Mouse (Mus musculus) embryonic facial prominence, embryonic 14.5 days (tissue): ENCODE results near the gene Itpk1. TPM values are rescaled to one million over a fixed set of nuclear protein-coding genes. Genes with fewer than 3 reads are reported as not detected.

Experiments
- ATAC-seq: fragments of 200-750 bp; cut with Nextera tagmentation; 2 replicates; pipeline ENCODE4 v1.8.0; 2017; ENCODE audit warnings: low read depth, moderate number of reproducible peaks, moderate TSS enrichment
- DNase-seq: peaks from one replicate; pipeline ENCODE4 v3.0.0-alpha.2; 2015; ENCODE audit warnings: low spot score
- H3K27ac ChIP-seq: fragments of 300-500 bp; sonication (generic); replicated peaks from 2 replicates; pipeline ENCODE4 v1.5.1; 2014; ENCODE audit warnings: low read depth, mild to moderate bottlenecking, low read length, moderate library complexity
- H3K27me3 ChIP-seq: fragments of 300-500 bp; sonication (generic); replicated peaks from 2 replicates; pipeline ENCODE4 v1.6.1; 2014; ENCODE audit warnings: low read length; ENCODE audit not compliant: control insufficient read depth, insufficient read depth
- H3K36me3 ChIP-seq: fragments of 300-500 bp; sonication (generic); 2 replicates; pipeline ENCODE4 v1.6.1; 2014; ENCODE audit warnings: low read length, mixed read lengths; ENCODE audit not compliant: control insufficient read depth, insufficient read depth
- H3K4me1 ChIP-seq: fragments of 300-500 bp; sonication (generic); 2 replicates; pipeline ENCODE4 v1.6.1; 2014; ENCODE audit warnings: antibody characterized with exemption, low read length; ENCODE audit not compliant: control insufficient read depth, insufficient read depth
- H3K4me2 ChIP-seq: fragments of 300-500 bp; sonication (generic); 2 replicates; pipeline ENCODE4 v1.6.1; 2014; ENCODE audit warnings: low read depth, mild to moderate bottlenecking, low read length, moderate library complexity, mixed read lengths
- H3K4me3 ChIP-seq: fragments of 300-500 bp; sonication (generic); 2 replicates; pipeline ENCODE4 v1.5.1; 2014; ENCODE audit warnings: low read depth, mild to moderate bottlenecking, low read length
- H3K9ac ChIP-seq: fragments of 300-500 bp; sonication (generic); 2 replicates; pipeline ENCODE4 v1.6.1; 2014; ENCODE audit warnings: low read depth, mild to moderate bottlenecking, low read length, moderate library complexity, mixed read lengths
- H3K9me3 ChIP-seq: fragments of 300-500 bp; sonication (generic); 2 replicates; pipeline ENCODE4 v1.6.1; 2016; ENCODE audit warnings: low read length; ENCODE audit not compliant: control insufficient read depth
- WGBS: fragments of 180-500 bp; shearing (Covaris S2); extraction: QIAGEN DNeasy Blood & Tissue Kit; methylation state at CpG from one replicate; pipeline ENCODE4 v1.1.7; 2014; 5-methylcytosine and 5-hydroxymethylcytosine counted together
- polyA plus RNA-seq: library from polyadenylated mRNA; unstranded; fragments of >200 nt; fragmentation: Nextera tagmentation; extraction: Ambion mirVana; gene quantifications from 2 replicates; pipeline ENCODE4 v1.2.1, GENCODE M21; 2014

Gene Itpk1
- polyA plus RNA-seq, 1 experiment from 2014 or later = 9.6 TPM

DNA sequence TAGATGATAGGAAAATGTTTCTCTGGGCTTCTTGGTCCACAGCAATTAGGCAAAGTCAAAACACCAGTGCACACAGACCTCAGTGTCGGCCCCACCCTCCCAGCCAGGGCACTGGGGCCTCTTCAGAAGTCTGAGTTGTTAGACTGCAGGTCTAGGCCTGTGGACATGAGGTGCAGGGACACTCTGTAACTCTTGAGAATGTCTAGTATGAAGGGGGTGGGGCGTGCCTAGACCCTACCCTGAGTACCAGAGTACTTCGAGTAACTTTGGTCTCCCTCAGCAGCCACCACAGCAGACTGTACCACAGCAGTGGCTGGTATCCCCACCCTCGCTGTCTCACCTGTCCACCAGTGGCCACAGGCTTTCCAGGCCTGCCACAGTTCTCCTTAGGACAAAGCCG is 18.4 kb downstream of the Itpk1 start:
- Histone ChIP-seq H3K4me2 (no peak overlapping the region), H3K9me3 (no peaks in the 10 kb centered on the region)

DNA sequence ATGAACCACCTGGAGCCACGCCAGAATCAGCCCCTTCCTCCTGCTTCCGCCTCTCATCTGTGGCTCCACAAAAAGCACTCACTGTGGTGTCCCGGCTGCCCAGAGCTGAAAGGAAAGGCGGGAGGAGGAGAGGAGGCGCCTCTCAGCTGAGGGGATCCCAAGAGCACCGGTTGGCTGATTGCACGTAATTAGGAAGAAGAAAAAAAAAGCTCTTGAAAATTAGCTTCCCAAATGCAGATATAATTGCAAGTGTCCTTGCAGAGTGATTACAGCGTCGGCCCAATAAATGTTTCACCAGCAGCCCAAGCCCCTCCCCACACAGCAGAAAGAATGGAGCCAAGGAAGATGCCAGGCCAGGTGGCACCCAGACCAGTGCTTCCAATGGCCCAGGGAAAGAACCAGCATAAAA is 19.2 kb downstream of the Itpk1 start:
- no peak overlapping the region for H3K9ac ChIP-seq
- DNase-seq (no peak), ATAC-seq (no peak)
- WGBS = 37% methylated on average over 9 of the region's 9 CpGs
- H3K36me3 ChIP-seq = no peaks in the 10 kb centered on the region
- no peak overlapping the region for H3K4me3 ChIP-seq
- H3K4me1 ChIP-seq = peaks cover 4% of the 10 kb centered on the region; the same call in 1 of the 2 replicates
- H3K27me3 ChIP-seq = no peaks in the 10 kb centered on the region
- H3K9me3 ChIP-seq = no peaks in the 10 kb centered on the region
- H3K4me2 ChIP-seq = no peak overlapping the region
- no peak overlapping the region for H3K27ac ChIP-seq

More for the DNA sequence above, 18.4 kb downstream of the Itpk1 start:
- no peak overlapping the region for H3K4me3 ChIP-seq
- ATAC-seq = no peak
- no peak overlapping the region for H3K27ac ChIP-seq
- H3K4me1 ChIP-seq = peaks cover 4% of the 10 kb centered on the region; the same call in 1 of the 2 replicates
- H3K36me3 ChIP-seq = no peaks in the 10 kb centered on the region
- no peak overlapping the region for H3K9ac ChIP-seq
- DNase-seq = no peak
- H3K27me3 ChIP-seq = no peaks in the 10 kb centered on the region
- 88% methylated on average over 5 of the region's 5 CpGs for WGBS

GRCm38 (mm10) chr12:102684720-102685386 is 19.9 kb downstream of the Itpk1 start:
- Histone ChIP-seq H3K36me3 (no peaks in the 10 kb centered on the region), H3K4me1 (peaks cover 4% of the 10 kb centered on the region; the same call in 1 of the 2 replicates), H3K27ac (no peak overlapping the region), H3K27me3 (no peaks in the 10 kb centered on the region), H3K4me3 (no peak overlapping the region), H3K4me2 (no peak overlapping the region), H3K9me3 (no peaks in the 10 kb centered on the region), H3K9ac (no peak overlapping the region)
- no peak for DNase-seq
- no peak for ATAC-seq
- WGBS = 76% methylated on average over 3 of the region's 3 CpGs

DNA sequence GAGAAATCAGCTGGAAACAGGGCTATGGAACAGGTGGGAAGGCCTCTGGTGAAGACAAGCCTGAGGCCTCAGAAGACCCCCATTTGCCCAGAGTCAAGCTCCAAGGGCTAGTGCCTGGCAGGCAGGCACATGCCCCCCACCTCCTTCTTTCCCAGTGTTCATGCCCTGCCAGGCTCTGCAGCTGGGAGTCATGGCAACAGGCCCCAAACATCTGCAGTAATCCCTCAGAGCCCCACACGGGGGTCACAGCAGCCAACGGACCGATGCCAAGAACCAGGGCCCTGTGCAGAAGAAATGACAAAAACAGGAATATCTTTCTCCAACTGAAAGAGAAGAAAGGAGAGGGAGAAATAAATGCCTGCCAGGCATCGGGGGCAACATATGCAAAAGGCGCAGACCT is 20.8 kb downstream of the Itpk1 start:
- H3K4me3 ChIP-seq = no peak overlapping the region
- H3K27ac ChIP-seq = no peak overlapping the region
- no peaks in the 10 kb centered on the region for H3K36me3 ChIP-seq
- H3K4me2 ChIP-seq = no peak overlapping the region
- DNase-seq (no peak), ATAC-seq (no peak)
- no peaks in the 10 kb centered on the region for H3K9me3 ChIP-seq
- peak overlapping the region; percentile 3; the same call in 1 of the 2 replicates for H3K9ac ChIP-seq
- H3K4me1 ChIP-seq = peaks cover 4% of the 10 kb centered on the region; the same call in 1 of the 2 replicates
- 62% methylated on average over 5 of the region's 5 CpGs for WGBS
- H3K27me3 ChIP-seq = no peaks in the 10 kb centered on the region

DNA sequence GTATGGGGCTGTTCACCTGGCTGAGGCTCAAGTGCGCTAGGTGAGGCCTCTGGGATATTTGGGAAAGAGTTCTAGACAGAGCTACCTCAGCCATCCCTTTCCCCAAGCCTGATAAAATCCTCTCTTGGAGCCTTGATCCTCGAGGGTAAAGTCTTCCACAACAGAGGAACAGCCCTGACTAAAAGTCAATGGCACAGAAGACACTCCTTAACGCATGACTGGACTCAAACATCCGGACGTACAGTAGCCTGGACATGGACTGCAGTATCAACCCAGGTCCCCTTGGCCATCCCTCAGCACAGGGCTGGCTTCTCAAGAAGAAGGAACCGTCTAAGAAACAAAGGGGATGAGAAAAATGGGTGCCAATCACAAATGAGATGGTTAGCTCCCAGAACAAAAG is 21.3 kb downstream of the Itpk1 start:
- 81% methylated on average over 6 of the region's 6 CpGs for WGBS
- Histone ChIP-seq H3K4me2 (no peak overlapping the region), H3K4me1 (peaks cover 4% of the 10 kb centered on the region; the same call in 1 of the 2 replicates), H3K27ac (no peak overlapping the region), H3K36me3 (no peaks in the 10 kb centered on the region), H3K9me3 (no peaks in the 10 kb centered on the region), H3K9ac (no peak overlapping the region), H3K4me3 (no peak overlapping the region), H3K27me3 (no peaks in the 10 kb centered on the region)
- ATAC-seq = no peak
- DNase-seq = no peak

DNA sequence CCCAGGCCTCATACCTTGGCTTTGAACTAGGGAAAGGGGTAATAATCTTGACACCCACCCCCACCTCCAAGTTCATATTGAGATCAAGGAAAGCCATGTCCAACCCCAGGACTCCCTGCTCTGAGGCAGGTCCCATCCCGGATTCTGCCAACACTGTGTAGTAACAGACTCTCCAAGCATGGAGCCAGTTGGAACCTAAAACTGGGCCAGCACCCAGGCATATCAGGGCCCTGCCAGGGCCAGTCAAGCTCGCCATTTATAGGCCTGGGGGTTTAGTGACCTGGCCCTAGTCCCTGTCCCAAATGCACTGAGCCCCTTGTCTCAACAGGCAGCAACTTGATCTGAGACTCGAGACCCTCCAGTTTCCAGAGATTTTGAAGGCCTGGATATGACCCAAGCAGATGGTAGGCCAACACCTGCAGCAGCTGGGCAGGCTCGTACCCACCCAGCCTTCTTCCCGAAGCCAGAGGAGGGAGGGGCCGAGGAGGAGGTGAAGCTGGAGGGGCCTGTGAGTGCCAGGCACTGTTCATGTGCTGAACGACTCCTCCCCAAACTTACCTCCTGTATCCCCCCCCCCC is 21.9 kb downstream of the Itpk1 start:
- ATAC-seq = no peak
- DNase-seq = no peak
- no peaks in the 10 kb centered on the region for H3K36me3 ChIP-seq
- no peaks in the 10 kb centered on the region for H3K9me3 ChIP-seq
- H3K4me3 ChIP-seq = no peak overlapping the region
- H3K27me3 ChIP-seq = no peaks in the 10 kb centered on the region
- no peak overlapping the region for H3K27ac ChIP-seq
- peaks cover 4% of the 10 kb centered on the region; the same call in 1 of the 2 replicates for H3K4me1 ChIP-seq
- no peak overlapping the region for H3K4me2 ChIP-seq
- WGBS = 75% methylated on average over 7 of the region's 7 CpGs
- H3K9ac ChIP-seq = no peak overlapping the region

DNA sequence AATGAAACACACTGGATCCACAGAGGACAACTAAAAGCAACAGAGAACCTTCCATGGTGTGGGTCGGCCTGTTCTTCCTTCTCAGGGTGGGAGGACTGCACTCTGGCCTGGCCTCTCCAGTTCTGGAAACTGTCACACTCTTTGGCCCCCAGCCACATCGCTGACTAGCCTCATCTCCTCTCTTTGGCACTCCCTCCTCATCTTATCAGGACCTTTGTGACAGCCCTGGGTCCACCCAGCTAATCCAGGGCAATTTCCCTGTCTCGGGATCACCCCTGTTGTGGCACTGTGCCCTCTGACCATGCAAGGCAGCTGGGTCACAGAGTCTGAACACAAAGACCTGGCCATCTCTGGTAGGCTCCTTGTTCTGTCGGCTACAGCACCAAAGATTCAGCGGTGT is 22.6 kb downstream of the Itpk1 start:
- Histone ChIP-seq H3K27ac (no peak overlapping the region), H3K4me2 (no peak overlapping the region), H3K4me1 (peaks cover 4% of the 10 kb centered on the region; the same call in 1 of the 2 replicates), H3K9ac (no peak overlapping the region), H3K9me3 (no peaks in the 10 kb centered on the region), H3K36me3 (no peaks in the 10 kb centered on the region), H3K4me3 (no peak overlapping the region), H3K27me3 (no peaks in the 10 kb centered on the region)
- DNase-seq = no peak
- ATAC-seq = no peak
- WGBS = 82% methylated on average over 5 of the region's 5 CpGs

DNA sequence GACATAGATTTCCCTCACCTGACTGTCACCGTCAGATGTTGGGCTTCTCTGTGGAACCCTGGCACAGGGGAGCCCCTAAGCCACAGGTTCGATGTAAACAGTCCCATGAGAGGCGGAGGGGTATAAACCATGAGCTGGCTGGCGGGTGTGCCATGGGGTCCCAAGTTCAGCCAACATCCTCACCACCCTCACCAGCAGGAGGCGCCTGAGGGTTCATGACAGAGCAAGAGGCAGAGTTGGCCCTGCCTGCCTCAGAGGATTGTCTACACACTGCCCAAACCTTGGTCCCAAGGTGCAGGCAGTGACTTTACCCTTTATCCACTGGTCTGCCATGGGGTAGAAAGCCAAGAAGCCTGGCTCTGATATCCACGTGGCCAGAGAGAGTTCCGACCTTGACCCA is 23.1 kb downstream of the Itpk1 start:
- Histone ChIP-seq H3K4me3 (no peak overlapping the region), H3K9me3 (no peaks in the 10 kb centered on the region), H3K36me3 (no peaks in the 10 kb centered on the region), H3K9ac (no peak overlapping the region), H3K4me2 (no peak overlapping the region), H3K27me3 (no peaks in the 10 kb centered on the region), H3K4me1 (peaks cover 4% of the 10 kb centered on the region; the same call in 1 of the 2 replicates), H3K27ac (no peak overlapping the region)
- DNase-seq (no peak), ATAC-seq (no peak)
- WGBS = 80% methylated on average over 7 of the region's 7 CpGs

DNA sequence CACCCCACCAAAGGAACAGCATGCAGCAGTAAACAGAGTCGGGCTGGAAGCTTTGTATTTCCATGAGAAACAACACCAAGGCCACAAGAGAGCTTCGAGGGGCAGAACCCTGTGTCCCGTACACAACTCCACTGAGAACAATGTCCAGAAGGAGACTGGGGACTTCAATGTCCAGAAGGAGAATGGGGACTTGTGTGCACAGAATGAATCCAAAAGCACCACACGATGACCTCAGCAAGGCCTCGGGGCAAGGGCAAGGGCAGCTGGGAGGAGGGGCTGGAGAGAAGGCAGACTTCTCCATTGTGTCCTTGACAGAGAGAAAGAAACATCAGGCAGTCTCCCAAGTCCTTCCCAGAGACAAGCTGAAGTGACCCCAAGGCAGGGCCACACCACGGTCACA is 25.9 kb downstream of the Itpk1 start:
- no peaks in the 10 kb centered on the region for H3K4me1 ChIP-seq
- H3K4me3 ChIP-seq = no peak overlapping the region
- no peak overlapping the region for H3K27ac ChIP-seq
- ATAC-seq (no peak), DNase-seq (no peak)
- no peak overlapping the region for H3K4me2 ChIP-seq
- 63% methylated on average over 6 of the region's 6 CpGs for whole genome bisulfite sequencing
- no peaks in the 10 kb centered on the region for H3K36me3 ChIP-seq
- no peaks in the 10 kb centered on the region for H3K27me3 ChIP-seq
- no peak overlapping the region for H3K9ac ChIP-seq
- no peaks in the 10 kb centered on the region for H3K9me3 ChIP-seq
